Comparison of ENCODE assay signal across 13 mouse cellular contexts in the genomic region with DNA sequence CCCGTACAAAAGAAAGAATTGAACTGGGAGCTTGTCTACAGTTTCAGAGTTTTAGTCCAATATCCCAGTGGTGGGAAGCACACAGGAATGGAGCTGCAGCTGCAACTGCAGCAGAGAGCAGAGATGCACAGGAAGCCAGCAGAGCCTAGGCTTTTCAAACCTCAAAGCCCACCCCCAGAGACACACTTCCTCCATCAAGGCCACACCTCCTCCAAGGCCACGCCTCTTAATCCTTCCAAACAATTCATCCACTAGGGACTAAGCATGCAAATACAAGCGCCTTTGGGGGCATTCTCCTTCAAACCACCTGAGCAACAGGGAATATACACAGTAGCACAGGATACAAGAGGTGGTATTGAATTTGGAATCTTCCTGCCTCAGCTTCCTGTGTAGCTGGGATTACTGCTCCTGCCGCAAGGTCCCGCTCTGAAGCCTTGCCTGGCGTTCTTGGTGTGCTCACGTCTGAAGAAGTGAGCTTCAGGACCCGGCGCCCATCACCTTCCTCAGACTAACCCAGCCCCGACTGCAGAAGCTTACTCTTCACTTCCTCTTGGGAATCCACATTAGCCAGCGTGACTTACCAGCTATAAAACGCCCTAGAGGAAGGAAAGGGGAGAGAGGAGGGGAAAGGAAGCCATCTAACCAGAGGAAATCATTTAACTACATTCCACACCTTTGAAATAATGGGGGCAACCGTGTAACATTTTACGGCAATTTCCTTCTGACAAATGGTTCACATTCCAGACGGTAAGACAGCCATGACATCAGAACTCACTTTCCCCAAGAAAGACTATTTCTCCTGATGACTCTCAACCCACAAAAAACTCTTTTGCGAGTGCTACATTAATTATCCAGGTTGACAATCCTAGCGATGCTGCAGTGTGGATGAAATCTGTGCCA.
DNase-seq lines count a peak whose midpoint lies in the region; ATAC-seq lines count a peak whose summit lies in the region.
"Had no signal": no experiment of that assay in that cellular context is flagged by ENCODE, and none has a peak within 500 bp of the region (broad histone marks: within the 10 kb centered on the region; RNA-seq: fewer than 3 reads in every experiment).

No protein-coding gene starts in this region.

- intact Hi-C loops in heart, postnatal 14 days (cut with DNase I) = no loop called here

- DNase-seq in cerebellum, adult 9-10 months = peak; percentile 45
- DNase-seq in cerebellum, postnatal 4 days (ENCODE audit: low spot score in 2 of 2) = no peak
- DNase-seq in thymus, postnatal 0 days (ENCODE audit: low spot score) = peak; percentile 48
- DNase-seq in thymus, postnatal 25 days = no peak
- peak; percentile 93 for DNase-seq in ZHBTc4 (ENCODE audit: low read depth, low spot score)
- no peak for DNase-seq in heart, postnatal 14 days
- DNase-seq in urinary bladder, postnatal 25 days (ENCODE audit: low spot score) = no peak
- DNase-seq: kidney, postnatal 4 days; lung, postnatal 14 days; right cerebral cortex, postnatal 4 days had no signal

- no peak for ATAC-seq in activated CD4-positive, CD25-positive, alpha-beta regulatory T cell, adult 4 months
- ATAC-seq: forebrain, embryonic 14.5 days; intestine, embryonic 16.5 days had no signal

Comparison
In these comparisons a context has a peak if more than half of its experiments do, and no peak if none do; other contexts are left out.
1. DNase-seq: peak in cerebellum, adult 9-10 months (single experiment), thymus, postnatal 0 days (single experiment) and ZHBTc4 (single experiment); none in cerebellum, postnatal 4 days (0 of 2), thymus, postnatal 25 days (single experiment), heart, postnatal 14 days (0 of 2) and urinary bladder, postnatal 25 days (single experiment).